Mouse (Mus musculus) testis, adult 2 months (tissue): ENCODE measurements around the gene Endog. TPM values are rescaled to one million over a fixed set of nuclear protein-coding genes. Genes with fewer than 3 reads are reported as not detected.

Experiments
- H3K27ac ChIP-seq: fragments of 200-500 bp; 2 replicates; pipeline ENCODE4 v1.5.1; 2012; ENCODE audit warnings: low read depth, low read length; ENCODE audit not compliant: control insufficient read depth, insufficient read depth
- H3K27me3 ChIP-seq: fragments of 200-500 bp; 2 replicates; pipeline ENCODE4 v1.6.1; 2012; ENCODE audit warnings: mild to moderate bottlenecking, low read length, moderate library complexity; ENCODE audit not compliant: control insufficient read depth, insufficient read depth
- H3K36me3 ChIP-seq: fragments of 200-500 bp; 2 replicates; pipeline ENCODE4 v1.6.1; 2012; ENCODE audit warnings: mild to moderate bottlenecking, low read length; ENCODE audit not compliant: control insufficient read depth, insufficient read depth
- H3K4me1 ChIP-seq: fragments of 200-500 bp; 2 replicates; pipeline ENCODE4 v1.6.1; 2012; ENCODE audit warnings: low read length; ENCODE audit not compliant: control insufficient read depth, insufficient read depth
- H3K4me3 ChIP-seq: fragments of 200-500 bp; 2 replicates; pipeline ENCODE4 v1.5.1; 2012; ENCODE audit warnings: low read depth, mild to moderate bottlenecking, low read length, moderate library complexity, mixed read lengths; ENCODE audit not compliant: control insufficient read depth
- CTCF ChIP-seq: fragments of 200-500 bp; IDR thresholded peaks from 2 replicates; pipeline ENCODE4 v1.5.1; 2012; ENCODE audit warnings: low read depth, mild to moderate bottlenecking, inconsistent platforms, low read length, moderate library complexity; ENCODE audit not compliant: control insufficient read depth, insufficient read depth, insufficient replicate concordance
- POLR2A ChIP-seq: fragments of 200-500 bp; IDR thresholded peaks from 2 replicates; pipeline ENCODE4 v1.6.1; 2012; ENCODE audit warnings: low read depth, mild to moderate bottlenecking, inconsistent platforms, low read length, moderate library complexity; ENCODE audit not compliant: control insufficient read depth
- polyA plus RNA-seq: library from polyadenylated mRNA; depleted of rRNA; stranded (reverse); fragments of >200 nt; gene quantifications from 2 replicates; pipeline ENCODE4 v1.2.3, GENCODE M21; 2012

Gene Endog
- polyA plus RNA-seq, 1 experiment, result 2.4 TPM

GRCm38 (mm10) chr2:30185276-30185675 lies 14.0 kb downstream of the Endog start:
- no peak overlapping the region for H3K4me3 ChIP-seq
- TF ChIP-seq CTCF, result no peak
- TF ChIP-seq POLR2A, result no peak
- no peaks in the 10 kb centered on the region for H3K4me1 ChIP-seq
- no peaks in the 10 kb centered on the region for H3K27me3 ChIP-seq
- H3K36me3 ChIP-seq, result no peaks in the 10 kb centered on the region
- H3K27ac ChIP-seq, result no peak overlapping the region

- Histone ChIP-seq H3K27ac (no peak overlapping the region), H3K36me3 (no peaks in the 10 kb centered on the region), H3K4me3 (no peak overlapping the region), H3K4me1 (no peaks in the 10 kb centered on the region), H3K27me3 (no peaks in the 10 kb centered on the region)
- TF ChIP-seq CTCF (no peak), POLR2A (no peak)
These were observed 14.4 kb downstream of the Endog start for GRCm38 (mm10) chr2:30185681-30186080.

GRCm38 (mm10) chr2:30191790-30192580 lies 20.7 kb downstream of the Endog start:
- H3K36me3 ChIP-seq, result no peaks in the 10 kb centered on the region
- no peaks in the 10 kb centered on the region for H3K4me1 ChIP-seq
- no peaks in the 10 kb centered on the region for H3K27me3 ChIP-seq
- H3K4me3 ChIP-seq, result no peak overlapping the region
- H3K27ac ChIP-seq, result no peak overlapping the region
- TF ChIP-seq CTCF, result no peak
- TF ChIP-seq POLR2A, result no peak

GRCm38 (mm10) chr2:30194656-30195055 lies 23.4 kb downstream of the Endog start:
- Histone ChIP-seq H3K36me3 (no peaks in the 10 kb centered on the region), H3K27ac (no peak overlapping the region), H3K4me1 (no peaks in the 10 kb centered on the region), H3K27me3 (no peaks in the 10 kb centered on the region), H3K4me3 (no peak overlapping the region)
- TF ChIP-seq CTCF, result no peak
- TF ChIP-seq POLR2A, result no peak

GRCm38 (mm10) chr2:30198021-30198420 lies 26.7 kb downstream of the Endog start:
- Histone ChIP-seq H3K27ac (no peak overlapping the region), H3K4me3 (no peak overlapping the region), H3K36me3 (no peaks in the 10 kb centered on the region), H3K4me1 (no peaks in the 10 kb centered on the region), H3K27me3 (no peaks in the 10 kb centered on the region)
- TF ChIP-seq CTCF (no peak), POLR2A (no peak)

- no peak for TF ChIP-seq CTCF
- no peak for TF ChIP-seq POLR2A
- peaks cover 4% of the 10 kb centered on the region for H3K4me1 ChIP-seq
- H3K27ac ChIP-seq, result no peak overlapping the region
- H3K27me3 ChIP-seq, result no peaks in the 10 kb centered on the region
- H3K36me3 ChIP-seq, result no peaks in the 10 kb centered on the region
- no peak overlapping the region for H3K4me3 ChIP-seq
These were observed 28.7 kb downstream of the Endog start for GRCm38 (mm10) chr2:30199984-30200383.

- Histone ChIP-seq H3K4me3 (no peak overlapping the region), H3K4me1 (peaks cover 6% of the 10 kb centered on the region), H3K27ac (no peak overlapping the region), H3K27me3 (no peaks in the 10 kb centered on the region), H3K36me3 (no peaks in the 10 kb centered on the region)
- TF ChIP-seq CTCF (no peak), POLR2A (no peak)
These were observed 29.2 kb downstream of the Endog start for GRCm38 (mm10) chr2:30200388-30200925.

- peak; percentile 50; the same call in 1 of the 2 replicates for TF ChIP-seq CTCF
- TF ChIP-seq POLR2A, result no peak
- H3K4me1 ChIP-seq, result peaks cover 13% of the 10 kb centered on the region
These were observed 32.1 kb downstream of the Endog start for GRCm38 (mm10) chr2:30203439-30203838.

More at GRCm38 (mm10) chr2:30203439-30203838, 32.1 kb downstream of the Endog start:
- Histone ChIP-seq H3K27ac (no peak overlapping the region), H3K36me3 (no peaks in the 10 kb centered on the region), H3K27me3 (no peaks in the 10 kb centered on the region), H3K4me3 (no peak overlapping the region)
